Mouse (Mus musculus) embryonic fibroblast, embryonic 13.5 days (primary cell): Measurements from ENCODE around the gene I0C0044D17Rik. TPM values are rescaled to one million over a fixed set of nuclear protein-coding genes. Genes with fewer than 3 reads are reported as not detected.

ENCODE experiments used
- H3K27ac ChIP-seq: 2 replicates; pipeline ENCODE4 v1.5.1; 2012; ENCODE audit warnings: low read length, control low read depth, inconsistent platforms; ENCODE audit not compliant: insufficient read depth
- H3K4me1 ChIP-seq: 2 replicates; pipeline ENCODE4 v1.6.1; 2011; ENCODE audit warnings: low read length; ENCODE audit not compliant: control insufficient read depth, insufficient read depth
- H3K4me3 ChIP-seq: 2 replicates; pipeline ENCODE4 v1.5.1; 2011; ENCODE audit warnings: mild to moderate bottlenecking, control low read depth, low read length; ENCODE audit not compliant: insufficient read depth
- CTCF ChIP-seq: IDR thresholded peaks from 2 replicates; pipeline ENCODE4 v1.5.1; 2011; ENCODE audit warnings: mild to moderate bottlenecking, control low read depth, low read length, moderate library complexity, borderline replicate concordance; ENCODE audit not compliant: insufficient read depth
- POLR2A ChIP-seq: IDR thresholded peaks from 2 replicates; pipeline ENCODE4 v1.6.1; 2011; ENCODE audit warnings: low read depth, mild to moderate bottlenecking, control low read depth, low read length, moderate library complexity
- polyA plus RNA-seq: library from polyadenylated mRNA; stranded (reverse); fragments of >200 nt; gene quantifications from 2 replicates; pipeline ENCODE4 v1.2.4, GENCODE M21; 2011; ENCODE audit warnings: low read depth; ENCODE audit not compliant: missing spikeins, insufficient read length

I0C0044D17Rik gene
- polyA plus RNA-seq, 1 experiment, result not detected

DNA sequence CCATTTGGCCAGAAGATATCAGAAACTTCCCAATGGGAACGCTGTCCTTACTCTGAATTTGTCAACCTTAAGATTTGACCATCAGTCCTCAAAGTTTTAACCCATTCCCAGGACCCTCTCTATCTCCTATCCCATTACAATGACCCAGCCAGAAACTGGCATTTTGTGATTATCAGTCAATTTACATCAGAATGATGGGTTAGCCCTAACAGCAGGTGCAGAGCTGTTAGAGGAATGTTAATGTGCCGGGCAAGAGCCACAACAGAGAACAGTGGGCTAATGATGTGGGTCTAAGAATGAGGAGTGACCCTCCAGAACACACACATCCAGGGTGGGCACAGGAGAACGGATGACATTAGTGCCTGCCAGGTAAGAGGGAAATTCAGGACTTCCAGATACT is 37.4 kb downstream of the I0C0044D17Rik start:
- Histone ChIP-seq H3K4me3 (no peak overlapping the region), H3K4me1 (peaks cover 4% of the 10 kb centered on the region; the same call in 1 of the 2 replicates), H3K27ac (no peak overlapping the region)
- TF ChIP-seq POLR2A (no peak), CTCF (no peak)

- Histone ChIP-seq H3K4me3 (no peak overlapping the region), H3K4me1 (peaks cover 4% of the 10 kb centered on the region; the same call in 1 of the 2 replicates), H3K27ac (no peak overlapping the region)
- TF ChIP-seq POLR2A (no peak), CTCF (no peak)
Measured at GRCm38 (mm10) chr4:98785851-98786250, 37.8 kb downstream of the I0C0044D17Rik start.

GRCm38 (mm10) chr4:98778219-98778618 is 45.4 kb downstream of the I0C0044D17Rik start:
- TF ChIP-seq CTCF, result no peak
- no peak for TF ChIP-seq POLR2A
- H3K4me3 ChIP-seq, result no peak overlapping the region
- H3K27ac ChIP-seq, result no peak overlapping the region
- 0 out of 2 replicates have a peak, but pooled peaks cover 2% of the 10 kb centered on the region for H3K4me1 ChIP-seq

GRCm38 (mm10) chr4:98777464-98777863 is 46.2 kb downstream of the I0C0044D17Rik start:
- TF ChIP-seq CTCF (no peak), POLR2A (no peak)
- Histone ChIP-seq H3K4me1 (0 out of 2 replicates have a peak, but pooled peaks cover 2% of the 10 kb centered on the region), H3K27ac (no peak overlapping the region), H3K4me3 (no peak overlapping the region)

GRCm38 (mm10) chr4:98776721-98777427 is 46.8 kb downstream of the I0C0044D17Rik start:
- TF ChIP-seq CTCF (no peak), POLR2A (no peak)
- H3K27ac ChIP-seq, result no peak overlapping the region
- 0 out of 2 replicates have a peak, but pooled peaks cover 2% of the 10 kb centered on the region for H3K4me1 ChIP-seq
- H3K4me3 ChIP-seq, result no peak overlapping the region

- Histone ChIP-seq H3K4me1 (0 out of 2 replicates have a peak, but pooled peaks cover 2% of the 10 kb centered on the region), H3K4me3 (no peak overlapping the region), H3K27ac (no peak overlapping the region)
- no peak for TF ChIP-seq CTCF
- no peak for TF ChIP-seq POLR2A
Measured at GRCm38 (mm10) chr4:98773785-98774184, 49.9 kb downstream of the I0C0044D17Rik start.

Other genes starting within 250 kb of the I0C0044D17Rik start
- gene L1td1, start 97.1 kb downstream of the I0C0044D17Rik start, polyA plus RNA-seq, result not detected in 2 replicates
- gene Kank4, start 6.3 kb downstream of the I0C0044D17Rik start, polyA plus RNA-seq, result 0.95 and 5.6 TPM in 2 replicates
- gene Usp1, start 100.0 kb upstream of the I0C0044D17Rik start, polyA plus RNA-seq, result 41.2 and 63.6 TPM in 2 replicates
- gene Angptl3, start 207.1 kb upstream of the I0C0044D17Rik start, polyA plus RNA-seq, result not detected in 2 replicates